Mouse (Mus musculus) bone marrow macrophage, adult 2 months (primary cell): ENCODE results near the gene Chic2.

Experiments used
- CTCF ChIP-seq: IDR thresholded peaks from 2 replicates; pipeline ENCODE4 v1.5.1; 2012; ENCODE audit warnings: low read depth, mild to moderate bottlenecking, low read length, moderate library complexity
- POLR2A ChIP-seq: IDR thresholded peaks from 2 replicates; pipeline ENCODE4 v1.6.1; 2012; ENCODE audit warnings: mild to moderate bottlenecking, low read depth, low read length, borderline replicate concordance

DNA sequence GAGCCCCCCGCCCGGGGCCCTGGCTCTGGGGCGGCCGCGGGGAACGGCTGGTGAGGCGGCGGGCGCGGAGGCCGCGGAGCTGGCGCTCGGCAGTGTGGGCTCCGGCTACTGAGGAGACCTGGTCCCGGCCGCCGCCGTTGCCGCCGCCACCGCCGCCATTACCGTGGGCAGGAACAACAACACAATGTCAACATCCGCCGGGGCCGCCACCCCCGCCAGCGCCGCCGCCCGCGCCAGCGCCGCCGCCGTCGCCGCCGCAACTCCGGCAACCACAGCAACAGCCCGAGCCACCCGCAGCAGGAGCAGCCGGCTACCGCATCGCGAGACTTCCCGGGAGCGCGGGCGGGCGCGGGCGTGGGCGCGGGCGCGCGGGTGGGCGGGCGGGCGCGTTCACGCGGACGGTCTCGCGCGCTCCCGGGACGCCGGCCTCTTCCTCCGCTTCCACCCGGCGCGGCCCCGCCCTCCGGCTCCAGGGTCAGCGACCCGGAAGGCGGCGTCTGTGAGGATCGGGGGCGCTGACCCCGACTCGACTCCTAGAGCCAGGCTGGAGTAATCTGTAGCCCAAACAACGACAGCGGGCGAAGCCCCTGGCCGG is at the start of gene Chic2:
- peak; percentile 61; the same call in 1 of the 2 replicates for TF ChIP-seq POLR2A
- TF ChIP-seq CTCF: no peak
